Mouse (Mus musculus): ENCODE results near the gene Opcml. TPM values are rescaled to one million over a fixed set of nuclear protein-coding genes. Genes with fewer than 3 reads are reported as not detected.

The Opcml gene
- polyA plus RNA-seq, 1 experiment, result 1.8 TPM

DNA sequence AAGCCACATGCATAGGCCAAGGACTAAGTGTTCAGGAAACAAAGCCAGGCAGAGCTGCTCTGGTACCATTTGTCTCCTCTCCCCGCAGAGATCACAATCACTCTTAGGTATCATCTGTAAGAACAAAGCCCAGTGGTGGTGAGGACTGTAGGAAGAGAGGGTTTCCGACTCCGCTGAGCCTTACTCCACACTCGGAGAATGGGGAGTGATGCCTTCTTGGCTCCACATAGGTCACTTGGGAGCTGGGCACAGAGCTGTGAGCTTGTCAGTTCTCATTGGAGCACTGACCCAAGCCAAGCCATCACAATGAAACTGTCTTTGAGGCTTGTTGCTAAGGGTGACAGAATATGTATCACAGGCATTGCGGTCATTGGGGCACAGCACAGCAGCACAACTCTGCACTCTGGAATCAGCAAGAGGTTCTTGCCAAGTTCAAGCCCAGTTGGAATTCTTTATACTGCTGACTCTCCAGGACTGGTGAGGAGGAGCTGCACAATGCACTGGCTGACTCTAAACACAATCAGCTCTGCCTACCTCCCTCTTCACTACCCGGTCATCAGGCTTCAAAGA, 517.0 kb downstream of the Opcml start:
- H3K4me3 ChIP-seq (ENCODE audit: insufficient read depth, low read depth, low read length), result no peak overlapping the region
- no peaks in the 10 kb centered on the region for H3K4me1 ChIP-seq (ENCODE audit: control insufficient read depth, insufficient read depth, insufficient read length, low read length)
- H3K27ac ChIP-seq (replicated peaks; ENCODE audit: low read depth, low read length), result no peak overlapping the region

- Histone ChIP-seq H3K4me3 (ENCODE audit: insufficient read depth, low read depth, low read length) (no peak overlapping the region), H3K27ac (replicated peaks; ENCODE audit: low read depth, low read length) (no peak overlapping the region), H3K4me1 (ENCODE audit: control insufficient read depth, insufficient read depth, insufficient read length, low read length) (no peaks in the 10 kb centered on the region)
These were observed 527.3 kb downstream of the Opcml start for GRCm38 (mm10) chr9:28317881-28318280.

- H3K27ac ChIP-seq (replicated peaks; ENCODE audit: low read depth, low read length), result no peak overlapping the region
- H3K4me1 ChIP-seq (ENCODE audit: control insufficient read depth, insufficient read depth, insufficient read length, low read length), result no peaks in the 10 kb centered on the region
- H3K4me3 ChIP-seq (ENCODE audit: insufficient read depth, low read depth, low read length), result no peak overlapping the region
These were observed 528.6 kb downstream of the Opcml start for GRCm38 (mm10) chr9:28319021-28319755.

- Histone ChIP-seq H3K4me1 (ENCODE audit: control insufficient read depth, insufficient read depth, insufficient read length, low read length) (no peaks in the 10 kb centered on the region), H3K27ac (replicated peaks; ENCODE audit: low read depth, low read length) (no peak overlapping the region)
These were observed 529.2 kb downstream of the Opcml start for GRCm38 (mm10) chr9:28319802-28320201.

DNA sequence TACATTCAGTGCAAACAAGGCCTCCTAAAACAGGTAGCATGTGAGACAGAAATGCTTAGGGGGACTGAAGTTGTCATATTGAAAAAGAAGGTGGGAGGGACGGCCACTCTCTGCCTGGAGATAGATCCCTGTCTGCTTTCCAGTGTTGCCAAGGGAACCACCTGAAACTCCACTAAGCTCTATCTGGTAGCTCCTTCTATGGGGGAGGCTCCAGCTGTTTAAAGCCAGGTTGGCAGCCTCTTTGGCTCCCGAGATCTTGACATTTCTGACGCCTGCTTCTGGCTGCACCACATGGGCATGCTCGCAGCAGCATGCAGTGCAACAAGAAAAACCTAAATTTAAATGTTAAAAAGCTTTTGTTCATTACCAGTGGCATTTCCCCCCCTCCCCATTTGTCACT, 537.4 kb downstream of the Opcml start:
- Histone ChIP-seq H3K4me1 (ENCODE audit: control insufficient read depth, insufficient read depth, insufficient read length, low read length) (no peaks in the 10 kb centered on the region), H3K27ac (replicated peaks; ENCODE audit: low read depth, low read length) (no peak overlapping the region)

More at GRCm38 (mm10) chr9:28319802-28320201, 529.2 kb downstream of the Opcml start:
- no peak overlapping the region for H3K4me3 ChIP-seq (ENCODE audit: insufficient read depth, low read depth, low read length)

DNA sequence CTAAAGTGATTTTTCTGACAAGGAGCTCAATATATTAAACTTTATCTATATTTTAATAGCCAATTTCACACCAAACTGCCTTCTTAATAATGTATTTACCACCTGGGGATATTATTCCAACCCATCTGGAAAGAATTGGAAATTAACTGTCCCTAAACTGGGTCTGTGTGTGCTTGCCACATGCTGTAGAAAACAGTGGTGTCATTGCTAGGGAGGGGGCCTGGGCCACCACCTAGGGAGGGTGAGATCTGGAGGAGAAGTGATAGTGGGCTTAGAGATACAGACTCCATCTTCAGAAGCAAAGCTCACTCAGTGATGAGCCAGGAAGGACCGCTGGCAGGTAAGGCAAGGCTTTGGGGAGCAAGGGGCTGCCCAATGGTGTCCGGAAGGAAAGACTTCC, 537.9 kb downstream of the Opcml start:
- no peak overlapping the region for H3K4me3 ChIP-seq (ENCODE audit: insufficient read depth, low read depth, low read length)

More for the DNA sequence above, 537.4 kb downstream of the Opcml start:
- no peak overlapping the region for H3K4me3 ChIP-seq (ENCODE audit: insufficient read depth, low read depth, low read length)

GRCm38 (mm10) chr9:28329477-28329876, 538.9 kb downstream of the Opcml start:
- H3K4me3 ChIP-seq (ENCODE audit: insufficient read depth, low read depth, low read length), result no peak overlapping the region
- no peak overlapping the region for H3K27ac ChIP-seq (replicated peaks; ENCODE audit: low read depth, low read length)
- H3K4me1 ChIP-seq (ENCODE audit: control insufficient read depth, insufficient read depth, insufficient read length, low read length), result no peaks in the 10 kb centered on the region

More for the DNA sequence above, 537.9 kb downstream of the Opcml start:
- no peak overlapping the region for H3K27ac ChIP-seq (replicated peaks; ENCODE audit: low read depth, low read length)
- no peaks in the 10 kb centered on the region for H3K4me1 ChIP-seq (ENCODE audit: control insufficient read depth, insufficient read depth, insufficient read length, low read length)

GRCm38 (mm10) chr9:28336511-28337208, 546.1 kb downstream of the Opcml start:
- H3K27ac ChIP-seq (replicated peaks; ENCODE audit: low read depth, low read length), result no peak overlapping the region
- no peak overlapping the region for H3K4me3 ChIP-seq (ENCODE audit: insufficient read depth, low read depth, low read length)

DNA sequence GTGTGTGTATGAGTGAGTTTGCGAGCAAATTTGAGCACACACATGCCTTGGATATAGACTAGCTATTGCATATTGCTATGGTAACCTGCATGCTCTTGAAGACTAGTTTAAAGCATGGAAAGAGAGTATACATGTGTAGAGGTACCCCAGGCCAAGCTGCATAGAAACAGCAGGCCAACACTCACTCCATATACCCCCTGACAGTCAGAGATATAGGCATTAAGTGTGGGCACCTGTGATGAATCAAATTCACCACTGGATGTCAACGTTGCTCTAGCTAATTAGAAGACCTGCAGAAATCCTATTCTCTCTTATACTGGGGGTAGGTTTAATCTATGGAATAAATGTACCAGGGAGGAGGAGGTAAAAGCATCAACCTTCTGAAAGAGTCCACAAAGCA, 547.3 kb downstream of the Opcml start:
- Histone ChIP-seq H3K4me1 (ENCODE audit: control insufficient read depth, insufficient read depth, insufficient read length, low read length) (no peaks in the 10 kb centered on the region), H3K27ac (replicated peaks; ENCODE audit: low read depth, low read length) (no peak overlapping the region), H3K4me3 (ENCODE audit: insufficient read depth, low read depth, low read length) (no peak overlapping the region)

More at GRCm38 (mm10) chr9:28336511-28337208, 546.1 kb downstream of the Opcml start:
- H3K4me1 ChIP-seq (ENCODE audit: control insufficient read depth, insufficient read depth, insufficient read length, low read length), result no peaks in the 10 kb centered on the region

DNA sequence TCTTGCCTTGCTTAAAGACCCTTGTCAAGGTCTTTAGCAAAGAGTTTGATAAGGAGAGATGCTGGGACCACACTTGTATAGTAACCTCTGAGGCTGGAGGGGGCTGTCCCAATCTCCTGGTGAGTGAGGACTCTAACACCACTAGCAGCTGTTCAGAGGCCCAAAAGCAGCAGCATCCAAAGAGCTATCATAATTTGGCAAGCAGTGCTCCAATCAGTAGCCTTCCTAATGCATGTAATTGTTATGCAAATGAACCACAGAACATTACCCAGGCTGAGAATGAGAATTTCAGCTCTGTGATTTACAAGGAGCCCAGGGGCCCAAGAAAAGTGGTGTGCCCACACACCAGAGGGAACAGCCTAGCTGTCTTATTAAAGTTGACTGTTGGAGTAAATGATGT, 564.4 kb downstream of the Opcml start:
- no peak overlapping the region for H3K4me3 ChIP-seq (ENCODE audit: insufficient read depth, low read depth, low read length)
- H3K4me1 ChIP-seq (ENCODE audit: control insufficient read depth, insufficient read depth, insufficient read length, low read length), result no peaks in the 10 kb centered on the region
- no peak overlapping the region for H3K27ac ChIP-seq (replicated peaks; ENCODE audit: low read depth, low read length)

DNA sequence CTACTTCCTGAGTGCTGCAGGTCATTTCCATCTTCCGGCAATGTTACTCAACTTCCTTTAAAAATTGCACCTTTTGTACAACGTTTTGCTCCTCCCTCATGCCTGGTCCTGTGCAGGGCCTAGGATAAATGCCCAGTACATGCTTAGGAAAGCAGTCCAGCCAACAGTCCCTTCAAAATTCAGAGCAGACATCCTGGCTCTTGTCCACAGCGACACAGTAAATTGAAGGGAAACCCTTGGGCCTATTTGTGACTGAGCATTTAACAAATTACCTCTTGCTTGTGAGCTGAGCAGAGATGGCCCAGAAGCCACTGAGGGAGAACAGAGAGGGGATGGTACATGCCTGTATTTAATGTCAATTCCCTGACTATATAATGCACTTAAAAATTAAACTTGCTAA, 567.4 kb downstream of the Opcml start:
- Histone ChIP-seq H3K27ac (replicated peaks; ENCODE audit: low read depth, low read length) (no peak overlapping the region), H3K4me3 (ENCODE audit: insufficient read depth, low read depth, low read length) (no peak overlapping the region), H3K4me1 (ENCODE audit: control insufficient read depth, insufficient read depth, insufficient read length, low read length) (no peaks in the 10 kb centered on the region)

DNA sequence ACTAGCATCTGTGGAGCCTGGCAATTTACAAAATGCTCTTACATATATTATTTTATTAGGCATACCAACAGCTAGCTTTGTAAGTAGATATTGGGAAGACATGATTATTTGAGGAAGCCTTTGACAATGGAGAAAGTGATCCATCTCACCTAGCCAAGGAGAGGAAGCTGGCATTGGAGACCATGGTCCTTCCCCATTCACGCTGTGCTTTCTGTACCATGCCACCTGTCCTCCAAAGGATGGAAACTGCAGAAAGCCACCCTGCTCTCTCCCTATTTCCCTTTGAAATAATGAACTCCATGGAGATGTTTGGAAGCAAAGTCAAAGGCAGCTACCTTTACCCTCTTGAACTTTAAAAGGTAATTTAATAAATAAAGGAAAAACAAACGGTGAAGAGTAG, 570.1 kb downstream of the Opcml start:
- H3K4me1 ChIP-seq (ENCODE audit: control insufficient read depth, insufficient read depth, insufficient read length, low read length), result no peaks in the 10 kb centered on the region
- no peak overlapping the region for H3K27ac ChIP-seq (replicated peaks; ENCODE audit: low read depth, low read length)
- no peak overlapping the region for H3K4me3 ChIP-seq (ENCODE audit: insufficient read depth, low read depth, low read length)

GRCm38 (mm10) chr9:28364473-28365159, 574.0 kb downstream of the Opcml start:
- no peak overlapping the region for H3K4me3 ChIP-seq (ENCODE audit: insufficient read depth, low read depth, low read length)
- H3K27ac ChIP-seq (replicated peaks; ENCODE audit: low read depth, low read length), result no peak overlapping the region
- H3K4me1 ChIP-seq (ENCODE audit: control insufficient read depth, insufficient read depth, insufficient read length, low read length), result no peaks in the 10 kb centered on the region

- H3K4me1 ChIP-seq (ENCODE audit: control insufficient read depth, insufficient read depth, insufficient read length, low read length), result no peaks in the 10 kb centered on the region
- H3K27ac ChIP-seq (replicated peaks; ENCODE audit: low read depth, low read length), result no peak overlapping the region
- no peak overlapping the region for H3K4me3 ChIP-seq (ENCODE audit: insufficient read depth, low read depth, low read length)
These were observed 574.5 kb downstream of the Opcml start for GRCm38 (mm10) chr9:28365160-28365473.

- Histone ChIP-seq H3K4me3 (ENCODE audit: insufficient read depth, low read depth, low read length) (no peak overlapping the region), H3K4me1 (ENCODE audit: control insufficient read depth, insufficient read depth, insufficient read length, low read length) (no peaks in the 10 kb centered on the region), H3K27ac (replicated peaks; ENCODE audit: low read depth, low read length) (no peak overlapping the region)
These were observed 596.1 kb downstream of the Opcml start for GRCm38 (mm10) chr9:28386527-28387175.
